8 mouse cellular contexts compared by ENCODE assay signal in the genomic region with DNA sequence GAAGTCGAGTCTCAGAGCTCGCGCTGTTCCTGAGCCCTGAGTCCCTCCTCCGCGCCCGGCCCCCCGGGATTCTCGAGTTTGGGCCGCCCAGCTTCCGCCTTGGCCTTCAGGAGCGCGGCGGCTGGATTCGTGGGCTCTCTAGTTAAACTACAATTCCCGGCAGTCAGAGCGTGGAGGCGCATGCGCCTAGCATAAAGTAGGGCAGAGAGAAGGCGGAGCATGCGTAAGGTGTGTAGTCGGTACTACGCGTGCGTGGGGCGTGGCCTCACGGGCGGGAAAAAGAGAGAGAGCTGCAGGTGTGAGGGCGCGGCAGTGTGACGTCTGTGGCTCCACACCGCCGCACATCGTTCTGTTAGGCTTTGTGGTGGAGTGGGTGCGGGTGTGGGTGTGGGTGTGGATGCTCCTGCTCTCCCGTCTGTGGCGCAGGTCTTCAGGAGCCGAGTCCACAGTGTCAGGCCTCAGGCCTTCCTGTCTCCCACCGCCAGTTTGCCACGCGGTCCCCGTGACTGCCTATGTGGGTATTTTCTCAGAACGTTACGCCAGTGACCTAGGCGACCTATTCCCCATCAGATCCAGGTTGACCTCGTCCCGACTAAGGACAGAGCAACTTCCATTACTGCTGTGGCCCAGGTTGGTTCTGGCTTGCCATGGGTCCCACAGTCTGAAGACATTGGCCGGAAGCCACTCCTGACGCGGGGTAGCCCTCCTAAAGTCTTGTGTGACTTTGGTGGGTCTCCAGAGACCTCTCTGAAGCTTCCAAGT. TPM values are rescaled to one million over a fixed set of nuclear protein-coding genes. Genes with fewer than 3 reads are reported as not detected.
DNase-seq lines count a peak whose midpoint lies in the region; ATAC-seq and TF ChIP-seq lines count a peak whose summit lies in the region.

A gene (minus strand): TSS at position 168 of the 762 bp plus-strand sequence.
A gene (plus strand): TSS at position 257 of the 762 bp plus-strand sequence.

- peaks cover 26% of the 10 kb centered on the region for H3K36me3 ChIP-seq in embryonic facial prominence, embryonic 14.5 days (ENCODE audit: control insufficient read depth, insufficient read depth, low read length)
- H3K36me3 ChIP-seq in heart, adult 2 months (ENCODE audit: control insufficient read depth, insufficient read depth, low read length), result no peaks in the 10 kb centered on the region
- H3K36me3 ChIP-seq in limb, embryonic 13.5 days, result peaks cover 37% of the 10 kb centered on the region
- H3K36me3 ChIP-seq in midbrain, embryonic 16.5 days (ENCODE audit: control insufficient read depth, insufficient read depth, low read length), result peaks cover 9% of the 10 kb centered on the region

- H3K4me3 ChIP-seq in embryonic facial prominence, embryonic 14.5 days (ENCODE audit: low read depth, low read length), result peak within 1 kb of the TSS; percentile 63
- H3K4me3 ChIP-seq in heart, adult 2 months, result peak within 1 kb of the TSS; percentile 75
- H3K4me3 ChIP-seq in limb, embryonic 13.5 days, result peak within 1 kb of the TSS; percentile 73
- H3K4me3 ChIP-seq in midbrain, embryonic 16.5 days (ENCODE audit: low read depth, low read length), result peak within 1 kb of the TSS; percentile 57

- WGBS in embryonic facial prominence, embryonic 14.5 days, result 16% methylated on average over 47 of the region's 49 CpGs
- WGBS in heart, adult 2 months, result 15% methylated on average over 49 of the region's 49 CpGs
- 17% methylated on average over 49 of the region's 49 CpGs for WGBS in limb, embryonic 13.5 days
- WGBS in midbrain, embryonic 16.5 days, result 16% methylated on average over 48 of the region's 49 CpGs

- 0 out of 2 replicates have a peak, but pooled peaks have one; percentile 7 for TF ChIP-seq EP300 in heart, adult 2 months (IDR thresholded peaks at IDR 0.05; ENCODE audit: insufficient read depth, low read depth, low read length)

- no peaks in the 10 kb centered on the region for H3K9me3 ChIP-seq in embryonic facial prominence, embryonic 14.5 days (ENCODE audit: control insufficient read depth, low read length)
- no peaks in the 10 kb centered on the region for H3K9me3 ChIP-seq in limb, embryonic 13.5 days
- no peaks in the 10 kb centered on the region for H3K9me3 ChIP-seq in midbrain, embryonic 16.5 days (replicated peaks; ENCODE audit: control insufficient read depth, low read length, poor library complexity, severe bottlenecking)

- peak; percentile 76 for TF ChIP-seq POLR2A in heart, adult 2 months (IDR thresholded peaks at IDR 0.05; ENCODE audit: insufficient read depth, low read depth, low read length)

- peak; percentile 84 for DNase-seq in 3134 (ENCODE audit: extremely low read depth, insufficient read length, low spot score)
- peak; percentile 63 to 86 for DNase-seq in adrenal gland, postnatal 4 days (ENCODE audit: low spot score in 2 of 2)
- DNase-seq in embryonic facial prominence, embryonic 14.5 days (ENCODE audit: low spot score), result peak; percentile 98
- DNase-seq in heart, adult 2 months, result peak; percentile 92 to 95
- DNase-seq in kidney, adult 8-10 months, result peak; percentile 97
- DNase-seq in spleen, postnatal 10 days (ENCODE audit: low spot score in 2 of 2), result peak; percentile 77 to 92

- H3K4me1 ChIP-seq in embryonic facial prominence, embryonic 14.5 days (ENCODE audit: control insufficient read depth, insufficient read depth, low read length), result peaks cover 11% of the 10 kb centered on the region
- H3K4me1 ChIP-seq in heart, adult 2 months (ENCODE audit: control insufficient read depth, insufficient read depth, low read length), result peaks cover 6% of the 10 kb centered on the region
- peaks cover 26% of the 10 kb centered on the region for H3K4me1 ChIP-seq in limb, embryonic 13.5 days
- H3K4me1 ChIP-seq in midbrain, embryonic 16.5 days (ENCODE audit: control insufficient read depth, insufficient read depth, low read length), result peaks cover 19% of the 10 kb centered on the region

- intact Hi-C loops in heart, adult 2 months (cut with DNase I), result loop anchor here (1.0 to 5.0 kb wide), 3 partner anchors 33 to 81 kb away; a partner anchor contains a TSS

- H3K79me2 ChIP-seq in heart, adult 2 months (replicated peaks; ENCODE audit: control insufficient read depth, insufficient read depth, low read length), result no peaks in the 10 kb centered on the region

- peak within 1 kb of the TSS; percentile 85 for H3K9ac ChIP-seq in embryonic facial prominence, embryonic 14.5 days (ENCODE audit: low read depth, low read length)
- peak within 1 kb of the TSS; percentile 79 for H3K9ac ChIP-seq in heart, adult 2 months (ENCODE audit: low read depth, low read length)
- peak within 1 kb of the TSS; percentile 90 for H3K9ac ChIP-seq in limb, embryonic 13.5 days
- H3K9ac ChIP-seq in midbrain, embryonic 16.5 days (ENCODE audit: low read depth, low read length), result peak within 1 kb of the TSS; percentile 72

- no peak for TF ChIP-seq CTCF in heart, adult 2 months (IDR thresholded peaks at IDR 0.05)

- ATAC-seq in embryonic facial prominence, embryonic 14.5 days (ENCODE audit: low read depth), result peak; percentile 96
- ATAC-seq in limb, embryonic 13.5 days (ENCODE audit: low FRiP score, low read depth), result peak; percentile 91
- ATAC-seq in midbrain, embryonic 16.5 days, result peak; percentile 95

- H3K4me2 ChIP-seq in embryonic facial prominence, embryonic 14.5 days (ENCODE audit: low read depth, low read length), result peak within 1 kb of the TSS; percentile 78
- H3K4me2 ChIP-seq in limb, embryonic 13.5 days (replicated peaks), result peak within 1 kb of the TSS; percentile 95
- H3K4me2 ChIP-seq in midbrain, embryonic 16.5 days (ENCODE audit: low read length), result peak within 1 kb of the TSS; percentile 81

- no peaks in the 10 kb centered on the region for H3K27me3 ChIP-seq in embryonic facial prominence, embryonic 14.5 days (replicated peaks; ENCODE audit: control insufficient read depth, insufficient read depth, low read length)
- H3K27me3 ChIP-seq in heart, adult 2 months (ENCODE audit: control insufficient read depth, insufficient read depth, low read length), result no peaks in the 10 kb centered on the region
- no peaks in the 10 kb centered on the region for H3K27me3 ChIP-seq in limb, embryonic 13.5 days
- H3K27me3 ChIP-seq in midbrain, embryonic 16.5 days (ENCODE audit: control insufficient read depth, insufficient read depth, low read depth, low read length), result no peaks in the 10 kb centered on the region

- H3K27ac ChIP-seq in embryonic facial prominence, embryonic 14.5 days (replicated peaks; ENCODE audit: low read depth, low read length), result peak within 1 kb of the TSS; percentile 45
- peak within 1 kb of the TSS; percentile 81 for H3K27ac ChIP-seq in heart, adult 2 months
- no peak within 1 kb of the TSS for H3K27ac ChIP-seq in limb, embryonic 13.5 days
- peak within 1 kb of the TSS; percentile 6; the same call in 1 of the 2 replicates for H3K27ac ChIP-seq in midbrain, embryonic 16.5 days (ENCODE audit: low read length)

RNA-seq across cellular contexts. Expression of the first gene that starts in this region (rescaled TPM):
- total RNA-seq in adrenal gland, postnatal 4 days (2021), result 10 to 100 TPM; 30.6 to 31.7 TPM
- polyA plus RNA-seq in embryonic facial prominence, embryonic 14.5 days (2014; fragmentation: Nextera tagmentation; extraction: Ambion mirVana), result 20.2 and 21.3 TPM in 2 replicates
- 10 to 100 TPM; 10.6 to 11.9 TPM for total RNA-seq in heart, adult 2 months (2021)
- 10.2 and 11.2 TPM in 2 replicates for polyA plus RNA-seq in heart, adult 2 months (2012; rRNA removed)
- polyA plus RNA-seq in limb, embryonic 13.5 days (2015; fragmentation: Nextera tagmentation; extraction: Ambion mirVana), result 27.6 and 29.3 TPM in 2 replicates
- polyA plus RNA-seq in midbrain, embryonic 16.5 days (2015; fragmentation: Nextera tagmentation; extraction: Ambion mirVana), result 55.7 and 64.8 TPM in 2 replicates

RNA-seq across cellular contexts. Expression of the second gene that starts in this region (rescaled TPM):
- 1 to 10 TPM; 1.2 TPM for total RNA-seq in adrenal gland, postnatal 4 days (2021)
- polyA plus RNA-seq in embryonic facial prominence, embryonic 14.5 days (2014; fragmentation: Nextera tagmentation; extraction: Ambion mirVana), result 0.77 and 1.0 TPM in 2 replicates
- total RNA-seq in heart, adult 2 months (2021), result under 1 TPM; 0.26 to 0.30 TPM
- polyA plus RNA-seq in heart, adult 2 months (2012; rRNA removed), result 0.29 and 0.55 TPM in 2 replicates
- 1.6 and 2.0 TPM in 2 replicates for polyA plus RNA-seq in limb, embryonic 13.5 days (2015; fragmentation: Nextera tagmentation; extraction: Ambion mirVana)
- 2.1 and 2.5 TPM in 2 replicates for polyA plus RNA-seq in midbrain, embryonic 16.5 days (2015; fragmentation: Nextera tagmentation; extraction: Ambion mirVana)
